Mouse (Mus musculus) hindbrain, embryonic 11.5 days (tissue): Measurements from ENCODE around the gene Chmp6. TPM values are rescaled to one million over a fixed set of nuclear protein-coding genes. Genes with fewer than 3 reads are reported as not detected.

ENCODE experiments used
- ATAC-seq: fragments of 200-750 bp; cut with Nextera tagmentation; 2 replicates; pipeline ENCODE4 v1.8.0; 2017; ENCODE audit warnings: mild to moderate bottlenecking, moderate TSS enrichment, moderate library complexity; ENCODE audit not compliant: low FRiP score
- DNase-seq: peaks from one replicate; pipeline ENCODE4 v3.0.0-alpha.2; 2015; ENCODE audit warnings: low spot score
- H3K27ac ChIP-seq: fragments of 300-500 bp; sonication (generic); 2 replicates; pipeline ENCODE4 v1.5.1; 2014; ENCODE audit warnings: mild to moderate bottlenecking, low read depth, low read length
- H3K27me3 ChIP-seq: fragments of 300-500 bp; sonication (generic); 2 replicates; pipeline ENCODE4 v1.6.1; 2014; ENCODE audit warnings: mild to moderate bottlenecking, low read length, moderate library complexity, mixed read lengths; ENCODE audit not compliant: control insufficient read depth, insufficient read depth
- H3K36me3 ChIP-seq: fragments of 300-500 bp; sonication (generic); 2 replicates; pipeline ENCODE4 v1.6.1; 2014; ENCODE audit warnings: mild to moderate bottlenecking, low read length, moderate library complexity, mixed read lengths; ENCODE audit not compliant: control insufficient read depth, insufficient read depth
- H3K4me1 ChIP-seq: fragments of 300-500 bp; sonication (generic); replicated peaks from 2 replicates; pipeline ENCODE4 v1.6.1; 2014; ENCODE audit warnings: low read length, mixed read lengths; ENCODE audit not compliant: control insufficient read depth, insufficient read depth
- H3K4me2 ChIP-seq: fragments of 300-500 bp; sonication (generic); replicated peaks from 2 replicates; pipeline ENCODE4 v1.6.1; 2014; ENCODE audit warnings: mild to moderate bottlenecking, low read depth, low read length
- H3K4me3 ChIP-seq: fragments of 300-500 bp; sonication (generic); 2 replicates; pipeline ENCODE4 v1.5.1; 2014; ENCODE audit warnings: low read depth, low read length
- H3K9ac ChIP-seq: fragments of 300-500 bp; sonication (generic); 2 replicates; pipeline ENCODE4 v1.6.1; 2014; ENCODE audit warnings: low read depth, low read length
- H3K9me3 ChIP-seq: fragments of 300-500 bp; sonication (generic); 2 replicates; pipeline ENCODE4 v1.6.1; 2016; ENCODE audit warnings: low read length; ENCODE audit not compliant: control insufficient read depth
- WGBS: fragments of 180-500 bp; shearing (Covaris S2); extraction: QIAGEN DNeasy Blood & Tissue Kit; methylation state at CpG from one replicate; pipeline ENCODE4 v1.1.7; 2014; 5-methylcytosine and 5-hydroxymethylcytosine counted together
- polyA plus RNA-seq: library from polyadenylated mRNA; unstranded; fragments of >200 nt; fragmentation: Nextera tagmentation; extraction: Ambion mirVana; gene quantifications from 2 replicates; pipeline ENCODE4 v1.2.1, GENCODE M21; 2014

Gene Chmp6
- polyA plus RNA-seq, 1 experiment from 2014 or later = 87.2 TPM

GRCm38 (mm10) chr11:119879573-119879972 is 33.7 kb upstream of the Chmp6 start:
- Histone ChIP-seq H3K36me3 (no peaks in the 10 kb centered on the region), H3K4me1 (no peaks in the 10 kb centered on the region), H3K27me3 (no peaks in the 10 kb centered on the region), H3K9ac (no peak overlapping the region), H3K4me3 (no peak overlapping the region), H3K27ac (no peak overlapping the region), H3K4me2 (no peak overlapping the region), H3K9me3 (no peaks in the 10 kb centered on the region)
- DNase-seq = no peak
- no peak for ATAC-seq
- 91% methylated on average over 5 of the region's 5 CpGs for WGBS

- H3K4me3 ChIP-seq = no peak overlapping the region
- DNase-seq = no peak
- no peak overlapping the region for H3K4me2 ChIP-seq
- no peak for ATAC-seq
- no peaks in the 10 kb centered on the region for H3K9me3 ChIP-seq
- H3K4me1 ChIP-seq = no peaks in the 10 kb centered on the region
- H3K36me3 ChIP-seq = peaks cover 3% of the 10 kb centered on the region; the same call in 1 of the 2 replicates
- H3K27ac ChIP-seq = no peak overlapping the region
- H3K27me3 ChIP-seq = no peaks in the 10 kb centered on the region
- 74% methylated on average over 2 of the region's 2 CpGs for WGBS
- H3K9ac ChIP-seq = no peak overlapping the region
Observed at GRCm38 (mm10) chr11:119883646-119884045, 29.6 kb upstream of the Chmp6 start.

GRCm38 (mm10) chr11:119889966-119890365 is 23.3 kb upstream of the Chmp6 start:
- no peak overlapping the region for H3K4me2 ChIP-seq
- WGBS = 98% methylated on average over 3 of the region's 3 CpGs
- H3K4me1 ChIP-seq = no peaks in the 10 kb centered on the region
- no peak for DNase-seq
- no peaks in the 10 kb centered on the region for H3K27me3 ChIP-seq
- no peaks in the 10 kb centered on the region for H3K9me3 ChIP-seq
- peaks cover 5% of the 10 kb centered on the region; the same call in 1 of the 2 replicates for H3K36me3 ChIP-seq
- no peak overlapping the region for H3K27ac ChIP-seq
- H3K4me3 ChIP-seq = no peak overlapping the region
- ATAC-seq = no peak
- H3K9ac ChIP-seq = no peak overlapping the region

- WGBS = 90% methylated on average over 7 of the region's 7 CpGs
- H3K4me2 ChIP-seq = no peak overlapping the region
- H3K27me3 ChIP-seq = no peaks in the 10 kb centered on the region
- ATAC-seq = no peak
- H3K4me3 ChIP-seq = no peak overlapping the region
- DNase-seq = no peak
- H3K36me3 ChIP-seq = peaks cover 5% of the 10 kb centered on the region; the same call in 1 of the 2 replicates
- H3K9ac ChIP-seq = no peak overlapping the region
- no peaks in the 10 kb centered on the region for H3K4me1 ChIP-seq
- no peak overlapping the region for H3K27ac ChIP-seq
- H3K9me3 ChIP-seq = no peaks in the 10 kb centered on the region
Observed at GRCm38 (mm10) chr11:119891601-119892215, 21.5 kb upstream of the Chmp6 start.

- 75% methylated on average over 10 of the region's 10 CpGs for WGBS
- Histone ChIP-seq H3K36me3 (peaks cover 2% of the 10 kb centered on the region; the same call in 1 of the 2 replicates), H3K4me2 (no peak overlapping the region), H3K27me3 (no peaks in the 10 kb centered on the region), H3K9ac (no peak overlapping the region), H3K4me1 (no peaks in the 10 kb centered on the region), H3K9me3 (no peaks in the 10 kb centered on the region), H3K4me3 (no peak overlapping the region), H3K27ac (peak overlapping the region; percentile 31; the same call in 1 of the 2 replicates)
- DNase-seq (no peak), ATAC-seq (no peak)
Observed at GRCm38 (mm10) chr11:119893667-119894236, 19.5 kb upstream of the Chmp6 start.

GRCm38 (mm10) chr11:119894634-119895033 is 18.6 kb upstream of the Chmp6 start:
- no peak overlapping the region for H3K27ac ChIP-seq
- peaks cover 2% of the 10 kb centered on the region; the same call in 1 of the 2 replicates for H3K36me3 ChIP-seq

GRCm38 (mm10) chr11:119897041-119897440 is 16.2 kb upstream of the Chmp6 start:
- H3K36me3 ChIP-seq = peaks cover 2% of the 10 kb centered on the region; the same call in 1 of the 2 replicates
- DNase-seq (no peak), ATAC-seq (0 out of 2 replicates have a peak, but pooled peaks have one; percentile 43)
- H3K27ac ChIP-seq = 0 out of 2 replicates have a peak overlapping the region, but pooled peaks have one; percentile 30
- no peaks in the 10 kb centered on the region for H3K4me1 ChIP-seq
- no peak overlapping the region for H3K4me2 ChIP-seq
- no peaks in the 10 kb centered on the region for H3K27me3 ChIP-seq
- H3K4me3 ChIP-seq = no peak overlapping the region
- H3K9ac ChIP-seq = no peak overlapping the region
- no peaks in the 10 kb centered on the region for H3K9me3 ChIP-seq
- WGBS = 87% methylated on average over 9 of the region's 9 CpGs

More at GRCm38 (mm10) chr11:119894634-119895033, 18.6 kb upstream of the Chmp6 start:
- no peak overlapping the region for H3K4me3 ChIP-seq
- no peaks in the 10 kb centered on the region for H3K4me1 ChIP-seq
- no peak overlapping the region for H3K9ac ChIP-seq
- ATAC-seq (no peak), DNase-seq (no peak)
- no peak overlapping the region for H3K4me2 ChIP-seq
- H3K27me3 ChIP-seq = no peaks in the 10 kb centered on the region
- 74% methylated on average over 6 of the region's 6 CpGs for WGBS
- H3K9me3 ChIP-seq = no peaks in the 10 kb centered on the region

- no peaks in the 10 kb centered on the region for H3K27me3 ChIP-seq
- H3K27ac ChIP-seq = no peak overlapping the region
- DNase-seq (no peak), ATAC-seq (no peak)
- peaks cover 2% of the 10 kb centered on the region; the same call in 1 of the 2 replicates for H3K36me3 ChIP-seq
- H3K9ac ChIP-seq = no peak overlapping the region
- H3K9me3 ChIP-seq = no peaks in the 10 kb centered on the region
- no peak overlapping the region for H3K4me2 ChIP-seq
- WGBS = 84% methylated on average over 11 of the region's 11 CpGs
- no peaks in the 10 kb centered on the region for H3K4me1 ChIP-seq
- H3K4me3 ChIP-seq = no peak overlapping the region
Observed at GRCm38 (mm10) chr11:119898976-119899375, 14.3 kb upstream of the Chmp6 start.

- no peaks in the 10 kb centered on the region for H3K27me3 ChIP-seq
- no peak overlapping the region for H3K9ac ChIP-seq
- H3K4me2 ChIP-seq = no peak overlapping the region
- H3K4me3 ChIP-seq = no peak overlapping the region
- no peak overlapping the region for H3K27ac ChIP-seq
- DNase-seq (no peak), ATAC-seq (no peak)
- no peaks in the 10 kb centered on the region for H3K4me1 ChIP-seq
- H3K9me3 ChIP-seq = no peaks in the 10 kb centered on the region
- WGBS = 68% methylated on average over 4 of the region's 4 CpGs
- H3K36me3 ChIP-seq = no peaks in the 10 kb centered on the region; the same call in 1 of the 2 replicates
Observed at GRCm38 (mm10) chr11:119901174-119901573, 12.1 kb upstream of the Chmp6 start.
